Mouse (Mus musculus): ENCODE measurements around the gene Erf. TPM values are rescaled to one million over a fixed set of nuclear protein-coding genes. Genes with fewer than 3 reads are reported as not detected.

The Erf gene
- polyA plus RNA-seq, 1 experiment from 2014 or later, result 4.2 TPM

- peaks cover 84% of the 10 kb centered on the region for H3K36me3 ChIP-seq
- no peak overlapping the region for H3K4me2 ChIP-seq
- WGBS, result 86% methylated on average over 16 of the region's 16 CpGs
- H3K9me3 ChIP-seq, result no peaks in the 10 kb centered on the region
- H3K27me3 ChIP-seq, result no peaks in the 10 kb centered on the region
- no peak overlapping the region for H3K27ac ChIP-seq
- ATAC-seq (ENCODE audit: low FRiP score), result no peak
- H3K4me3 ChIP-seq, result no peak overlapping the region
- no peaks in the 10 kb centered on the region for H3K4me1 ChIP-seq (replicated peaks)
- H3K9ac ChIP-seq, result no peak overlapping the region
These were observed 45.0 kb downstream of the Erf start for GRCm38 (mm10) chr7:25205355-25206093.

- Histone ChIP-seq H3K4me1 (replicated peaks) (no peaks in the 10 kb centered on the region), H3K27me3 (no peaks in the 10 kb centered on the region), H3K36me3 (peaks cover 68% of the 10 kb centered on the region), H3K9me3 (peaks cover 6% of the 10 kb centered on the region; the same call in 1 of the 2 replicates), H3K27ac (no peak overlapping the region), H3K4me2 (no peak overlapping the region), H3K4me3 (no peak overlapping the region), H3K9ac (no peak overlapping the region)
- no peak for ATAC-seq (ENCODE audit: low FRiP score)
- 90% methylated on average over 20 of the region's 20 CpGs for WGBS
These were observed 46.9 kb downstream of the Erf start for GRCm38 (mm10) chr7:25203624-25204023.

GRCm38 (mm10) chr7:25197384-25198018, 53.1 kb downstream of the Erf start:
- Histone ChIP-seq H3K9me3 (peaks cover 6% of the 10 kb centered on the region; the same call in 1 of the 2 replicates), H3K27me3 (no peaks in the 10 kb centered on the region), H3K36me3 (peaks cover 18% of the 10 kb centered on the region), H3K4me1 (replicated peaks) (no peaks in the 10 kb centered on the region), H3K4me3 (no peak overlapping the region), H3K9ac (no peak overlapping the region), H3K27ac (no peak overlapping the region), H3K4me2 (no peak overlapping the region)
- ATAC-seq (ENCODE audit: low FRiP score), result no peak
- 74% methylated on average over 10 of the region's 10 CpGs for WGBS

GRCm38 (mm10) chr7:25196107-25196506, 54.5 kb downstream of the Erf start:
- H3K9me3 ChIP-seq, result peaks cover 6% of the 10 kb centered on the region; the same call in 1 of the 2 replicates
- H3K36me3 ChIP-seq, result peaks cover 5% of the 10 kb centered on the region
- no peaks in the 10 kb centered on the region for H3K4me1 ChIP-seq (replicated peaks)
- no peak for ATAC-seq (ENCODE audit: low FRiP score)
- no peak overlapping the region for H3K4me3 ChIP-seq
- H3K9ac ChIP-seq, result no peak overlapping the region
- 91% methylated on average over 9 of the region's 9 CpGs for WGBS
- H3K27ac ChIP-seq, result no peak overlapping the region
- H3K27me3 ChIP-seq, result no peaks in the 10 kb centered on the region
- H3K4me2 ChIP-seq, result no peak overlapping the region

- Histone ChIP-seq H3K27me3 (no peaks in the 10 kb centered on the region), H3K4me3 (no peak overlapping the region), H3K9me3 (peaks cover 6% of the 10 kb centered on the region; the same call in 1 of the 2 replicates), H3K4me1 (replicated peaks) (no peaks in the 10 kb centered on the region), H3K36me3 (peaks cover 3% of the 10 kb centered on the region; the same call in 1 of the 2 replicates), H3K27ac (no peak overlapping the region), H3K9ac (no peak overlapping the region), H3K4me2 (no peak overlapping the region)
- ATAC-seq (ENCODE audit: low FRiP score), result no peak
- WGBS, result 75% methylated on average over 3 of the region's 3 CpGs
These were observed 55.4 kb downstream of the Erf start for GRCm38 (mm10) chr7:25195148-25195547.

Small RNA genes lying within 50 kb of the gene (microRNA-seq; reads per million reads assigned to microRNA genes)
- not detected for gene Mir7048

Other genes with a start within 250 kb of the Erf start
- 253 and 258 TPM in 2 replicates for gene Atp1a3, start 244.8 kb downstream of the Erf start, polyA plus RNA-seq (2015; fragmentation: Nextera tagmentation; extraction: Ambion mirVana)
- 16.1 and 18.0 TPM in 2 replicates for gene Grik5, start 178.4 kb downstream of the Erf start, polyA plus RNA-seq (2015; fragmentation: Nextera tagmentation; extraction: Ambion mirVana)
- gene Zfp574, start 178.2 kb downstream of the Erf start, polyA plus RNA-seq (2015; fragmentation: Nextera tagmentation; extraction: Ambion mirVana), result 33.8 and 34.0 TPM in 2 replicates
- gene Pou2f2, start 71.0 kb downstream of the Erf start, polyA plus RNA-seq (2015; fragmentation: Nextera tagmentation; extraction: Ambion mirVana), result 33.2 and 39.7 TPM in 2 replicates
- gene Dedd2, start 30.1 kb downstream of the Erf start, polyA plus RNA-seq (2015; fragmentation: Nextera tagmentation; extraction: Ambion mirVana), result 14.0 and 15.4 TPM in 2 replicates
- gene Zfp526, start 29.3 kb downstream of the Erf start, polyA plus RNA-seq (2015; fragmentation: Nextera tagmentation; extraction: Ambion mirVana), result 1.6 and 1.9 TPM in 2 replicates
- 13.9 and 14.6 TPM in 2 replicates for gene Gsk3a, start 12.9 kb downstream of the Erf start, polyA plus RNA-seq (2015; fragmentation: Nextera tagmentation; extraction: Ambion mirVana)
- gene Cic, start 16.9 kb upstream of the Erf start, polyA plus RNA-seq (2015; fragmentation: Nextera tagmentation; extraction: Ambion mirVana), result 36.9 and 42.4 TPM in 2 replicates
- gene Pafah1b3, start 47.2 kb upstream of the Erf start, polyA plus RNA-seq (2015; fragmentation: Nextera tagmentation; extraction: Ambion mirVana), result 619 and 632 TPM in 2 replicates
- 2.3 TPM in 2 replicates for gene Prr19, start 50.6 kb upstream of the Erf start, polyA plus RNA-seq (2015; fragmentation: Nextera tagmentation; extraction: Ambion mirVana)
- 49.5 and 50.6 TPM in 2 replicates for gene Tmem145, start 55.3 kb upstream of the Erf start, polyA plus RNA-seq (2015; fragmentation: Nextera tagmentation; extraction: Ambion mirVana)
- gene Megf8, start 66.4 kb upstream of the Erf start, polyA plus RNA-seq (2015; fragmentation: Nextera tagmentation; extraction: Ambion mirVana), result 18.7 and 20.4 TPM in 2 replicates
- gene Cnfn, start 119.0 kb upstream of the Erf start, polyA plus RNA-seq (2015; fragmentation: Nextera tagmentation; extraction: Ambion mirVana), result not detected in 2 replicates
- gene Lipe, start 147.9 kb upstream of the Erf start, polyA plus RNA-seq (2015; fragmentation: Nextera tagmentation; extraction: Ambion mirVana), result 9.8 and 10.6 TPM in 2 replicates
- gene Cxcl17, start 162.1 kb upstream of the Erf start, polyA plus RNA-seq (2015; fragmentation: Nextera tagmentation; extraction: Ambion mirVana), result 0.23 and 0.82 TPM in 2 replicates
- gene Ceacam1, start 226.8 kb upstream of the Erf start, polyA plus RNA-seq (2015; fragmentation: Nextera tagmentation; extraction: Ambion mirVana), result 0.88 and 0.96 TPM in 2 replicates

Data from hindbrain, embryonic 13.5 days (tissue).